Mouse (Mus musculus): ENCODE measurements around the gene Prpf3. TPM values are rescaled to one million over a fixed set of nuclear protein-coding genes. Genes with fewer than 3 reads are reported as not detected.

Gene Prpf3
- total and polyA plus RNA-seq, 3 experiments, result 126 to 277 (median 199) TPM

DNA sequence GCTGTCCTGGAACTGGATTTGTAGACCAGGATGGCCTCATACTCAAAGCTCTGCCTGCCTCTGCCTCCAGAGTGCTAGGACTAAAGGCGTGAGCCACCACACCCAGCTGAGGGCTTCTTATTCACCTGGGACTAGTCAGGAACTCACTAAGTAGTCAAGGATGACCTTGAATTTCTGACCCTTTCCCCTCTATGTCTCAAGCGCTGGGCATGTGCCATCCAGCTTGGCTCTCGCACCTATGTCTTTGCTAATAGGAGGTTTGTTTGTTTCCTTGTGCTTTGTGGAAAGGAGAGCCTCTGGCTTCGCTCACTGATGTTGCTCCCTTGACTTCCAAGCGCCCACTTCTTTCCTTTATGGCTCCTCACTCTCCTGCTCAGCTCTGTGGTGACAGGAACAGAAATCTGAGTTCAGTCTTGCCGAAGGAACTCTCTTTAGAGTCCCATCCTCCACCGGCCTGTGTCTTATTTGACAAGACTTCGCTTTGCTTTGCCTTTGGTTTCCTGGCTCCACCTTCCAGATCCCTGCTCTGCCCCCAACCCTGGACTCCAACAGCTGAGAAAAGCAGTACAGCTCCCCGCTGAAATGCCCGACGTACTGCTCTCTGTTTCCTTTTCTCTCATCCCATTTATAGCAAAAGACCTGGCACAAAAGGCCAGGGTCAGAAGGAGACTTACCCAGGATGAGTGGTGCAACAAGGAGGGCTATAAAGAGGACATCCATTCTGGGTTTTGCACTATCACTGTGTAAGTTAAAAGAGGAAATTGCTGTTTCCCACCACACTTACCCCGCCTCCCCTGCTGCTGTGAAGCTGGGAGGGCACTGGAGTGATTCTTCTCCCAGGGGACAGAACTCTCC, 35.8 kb upstream of the Prpf3 start, which contains the start of gene BC028528:
BC028528 (minus strand) TSS at position 795 of the 855 bp plus-strand sequence.
- Histone ChIP-seq H3K79me2 (ENCODE audit: control insufficient read depth, insufficient read depth, low read length, poor library complexity) (peaks cover 11% of the 10 kb centered on the region), H3K36me3 (ENCODE audit: control insufficient read depth in 1 of 2, insufficient read depth in 2 of 2, low read length in 2 of 2) (peaks cover 0 to 16% of the 10 kb centered on the region in 2 experiments; a peak in 2 of 4 replicates), H3K4me1 (ENCODE audit: control insufficient read depth in 1 of 2, insufficient read depth in 2 of 2, low read length in 2 of 2) (peaks cover 12 to 20% of the 10 kb centered on the region in 2 experiments), H3K27ac (ENCODE audit: control insufficient read depth, low read depth, low read length) (peak within 1 kb of the TSS; percentile 79), H3K4me3 (ENCODE audit: control insufficient read depth in 1 of 2, insufficient read depth in 1 of 2, low read depth in 2 of 2, low read length in 2 of 2) (peak within 1 kb of the TSS; percentile 59 to 82), H3K9me3 (replicated peaks; ENCODE audit: insufficient read depth, low read length) (no peaks in the 10 kb centered on the region), H3K27me3 (ENCODE audit: control insufficient read depth in 1 of 2, insufficient read depth in 2 of 2, low read length in 2 of 2) (no peaks in the 10 kb centered on the region), H3K9ac (ENCODE audit: control insufficient read depth, low read depth, low read length, poor library complexity, severe bottlenecking) (peak within 1 kb of the TSS; percentile 66)
- DNase-seq (ENCODE audit: low read depth, low spot score), result peak; percentile 92
- TF ChIP-seq TBP (IDR thresholded peaks at IDR 0.05; ENCODE audit: low read depth, low read length) (peak; percentile 79; the same call in 1 of the 2 replicates), MAX (IDR thresholded peaks at IDR 0.05; ENCODE audit: low read length) (peak; percentile 65; the same call in 1 of the 2 replicates), CTCF (IDR thresholded peaks at IDR 0.05 in 2 of 3, conservative IDR thresholded peaks at IDR 0.05 in 1 of 3; ENCODE audit: control insufficient read depth in 1 of 3, insufficient read depth in 1 of 3, low read depth in 2 of 3, low read length in 3 of 3, poor library complexity in 1 of 3, severe bottlenecking in 1 of 3) (no peak), USF2 (IDR thresholded peaks at IDR 0.05; ENCODE audit: borderline replicate concordance in 1 of 2, insufficient read depth in 1 of 2, low read depth in 1 of 2, low read length in 2 of 2) (no peak), ETS1 (IDR thresholded peaks at IDR 0.05; ENCODE audit: low read depth, low read length) (0 out of 2 replicates have a peak, but pooled peaks have one; percentile 51), TCF12 (IDR thresholded peaks at IDR 0.05; ENCODE audit: low read depth, low read length) (no peak), ZNF384 (IDR thresholded peaks at IDR 0.05; ENCODE audit: low read depth, low read length) (no peak), TAL1 (IDR thresholded peaks at IDR 0.05; ENCODE audit: low read length) (no peak), ZMIZ1 (IDR thresholded peaks at IDR 0.05; ENCODE audit: low read depth, low read length) (no peak), ZKSCAN1 (IDR thresholded peaks at IDR 0.05; ENCODE audit: low read depth, low read length) (no peak), MEF2A (IDR thresholded peaks at IDR 0.05; ENCODE audit: extremely low read depth, insufficient replicate concordance, low read depth, low read length, poor library complexity, severe bottlenecking) (no peak), MYC (IDR thresholded peaks at IDR 0.05; ENCODE audit: low read depth, low read length) (peak; percentile 39; the same call in 1 of the 2 replicates), BHLHE40 (IDR thresholded peaks at IDR 0.05; ENCODE audit: borderline replicate concordance, low read depth, low read length) (0 out of 2 replicates have a peak, but pooled peaks have one; percentile 35), GATA1 (IDR thresholded peaks at IDR 0.05; ENCODE audit: low read depth, low read length) (no peak), SMC3 (IDR thresholded peaks at IDR 0.05; ENCODE audit: low read depth, low read length) (no peak), POLR2A (IDR thresholded peaks at IDR 0.05; ENCODE audit: control insufficient read depth in 1 of 2, insufficient read depth in 1 of 2, low read depth in 1 of 2, low read length in 2 of 2, poor library complexity in 1 of 2) (peak in 1 of 2 experiments; percentile 69; a peak in 2 of 4 replicates), NRF1 (IDR thresholded peaks at IDR 0.05; ENCODE audit: insufficient read depth, low read depth, low read length, poor library complexity, severe bottlenecking) (no peak), MYB (IDR thresholded peaks at IDR 0.05; ENCODE audit: low read depth, low read length) (no peak), GABPA (IDR thresholded peaks at IDR 0.05; ENCODE audit: low read depth, low read length) (no peak), MAZ (IDR thresholded peaks at IDR 0.05; ENCODE audit: low read depth, low read length) (peak; percentile 68; the same call in 1 of the 2 replicates), ELF1 (IDR thresholded peaks at IDR 0.05; ENCODE audit: low read depth, low read length) (no peak; the same call in 1 of the 2 replicates), POLR2AphosphoS5 (IDR thresholded peaks at IDR 0.05; ENCODE audit: borderline replicate concordance, low read depth, low read length) (no peak), UBTF (IDR thresholded peaks at IDR 0.05; ENCODE audit: borderline replicate concordance, insufficient read depth, low read depth, low read length) (0 out of 2 replicates have a peak, but pooled peaks have one; percentile 54), NELFE (IDR thresholded peaks at IDR 0.05; ENCODE audit: low read depth, low read length) (peak; percentile 59; the same call in 1 of the 2 replicates), EP300 (IDR thresholded peaks at IDR 0.05; ENCODE audit: low read depth in 1 of 2, low read length in 2 of 2) (no peak; a peak in 1 of 4 replicates), MXI1 (IDR thresholded peaks at IDR 0.05; ENCODE audit: low read depth, low read length) (peak; percentile 37), JUND (IDR thresholded peaks at IDR 0.05; ENCODE audit: low read depth, low read length) (0 out of 2 replicates have a peak, but pooled peaks have one; percentile 21), HCFC1 (IDR thresholded peaks at IDR 0.05; ENCODE audit: low read depth, low read length) (peak; percentile 53; the same call in 1 of the 2 replicates), RCOR1 (IDR thresholded peaks at IDR 0.05; ENCODE audit: low read depth, low read length) (no peak; the same call in 1 of the 2 replicates), ZC3H11A (IDR thresholded peaks at IDR 0.05; ENCODE audit: low read depth, low read length) (no peak), POLR2AphosphoS2 (IDR thresholded peaks at IDR 0.05; ENCODE audit: low read length) (no peak)
